Mouse (Mus musculus): ENCODE data around the gene Hist1h3f. TPM values are rescaled to one million over a fixed set of nuclear protein-coding genes. Genes with fewer than 3 reads are reported as not detected.
"Not testable (repeated sequence)": the region's sequence is repeated elsewhere in the genome, so short reads cannot be mapped to it uniquely, and the experiment has no call there.

The Hist1h3f gene
- polyA plus RNA-seq, 1 experiment: 5.9 TPM

- DNase-seq (ENCODE audit: low read depth, low spot score): no peak
- under 1% methylated on average over 18 of the region's 18 CpGs for WGBS
Observed at GRCm38 (mm10) chr13:23555839-23556416, 12.1 kb downstream of the Hist1h3f start.

- DNase-seq (ENCODE audit: low read depth, low spot score): no peak
- 45% methylated on average over 3 of the region's 3 CpGs for WGBS
Observed at GRCm38 (mm10) chr13:23556906-23557305, 13.1 kb downstream of the Hist1h3f start.

- DNase-seq (ENCODE audit: low read depth, low spot score): not testable (repeated sequence)
Observed at GRCm38 (mm10) chr13:23560699-23561098, 16.8 kb downstream of the Hist1h3f start.

GRCm38 (mm10) chr13:23561531-23561882, 17.7 kb downstream of the Hist1h3f start:
- 1% methylated on average over 2 of the region's 5 CpGs for WGBS

More at GRCm38 (mm10) chr13:23560699-23561098, 16.8 kb downstream of the Hist1h3f start:
- WGBS: 19% methylated on average over 2 of the region's 2 CpGs

GRCm38 (mm10) chr13:23561883-23562659, 18.2 kb downstream of the Hist1h3f start, which contains the start of gene Hist1h3e:
Hist1h3e (minus strand) TSS chr13:23562369.
- under 1% methylated on average over 65 of the region's 67 CpGs for WGBS
- peak; percentile 91 for DNase-seq (ENCODE audit: low read depth, low spot score)

More at GRCm38 (mm10) chr13:23561531-23561882, 17.7 kb downstream of the Hist1h3f start:
- not testable (repeated sequence) for DNase-seq (ENCODE audit: low read depth, low spot score)

GRCm38 (mm10) chr13:23562699-23563462, 19.0 kb downstream of the Hist1h3f start:
- WGBS: under 1% methylated on average over 18 of the region's 18 CpGs
- DNase-seq (ENCODE audit: low read depth, low spot score): no peak

- no peak for DNase-seq (ENCODE audit: low read depth, low spot score)
- 67% methylated on average over 2 of the region's 2 CpGs for WGBS
Observed at GRCm38 (mm10) chr13:23564482-23564881, 20.6 kb downstream of the Hist1h3f start.

- under 1% methylated on average over 30 of the region's 41 CpGs for WGBS
- not testable (repeated sequence) for DNase-seq (ENCODE audit: low read depth, low spot score)
Observed at GRCm38 (mm10) chr13:23570261-23571021, 26.6 kb downstream of the Hist1h3f start.

- WGBS: under 1% methylated on average over 18 of the region's 18 CpGs
- DNase-seq (ENCODE audit: low read depth, low spot score): no peak
Observed at GRCm38 (mm10) chr13:23571022-23571503, 27.2 kb downstream of the Hist1h3f start, which contains the start of the genes Hist1h2ae and Hist1h2bg. Hist1h2ae (minus strand) TSS chr13:23571220. Hist1h2bg (plus strand) TSS chr13:23571396.

GRCm38 (mm10) chr13:23571504-23572217, 27.8 kb downstream of the Hist1h3f start:
- under 1% methylated on average over 15 of the region's 34 CpGs for WGBS
- DNase-seq (ENCODE audit: low read depth, low spot score): not testable (repeated sequence)

- WGBS: 18% methylated on average over 2 of the region's 2 CpGs
Observed at GRCm38 (mm10) chr13:23572218-23573033, 28.6 kb downstream of the Hist1h3f start.

GRCm38 (mm10) chr13:23573034-23573897, 29.4 kb downstream of the Hist1h3f start:
- 8% methylated on average over 20 of the region's 20 CpGs for WGBS

More at GRCm38 (mm10) chr13:23572218-23573033, 28.6 kb downstream of the Hist1h3f start:
- no peak for DNase-seq (ENCODE audit: low read depth, low spot score)

GRCm38 (mm10) chr13:23573898-23574524, 30.2 kb downstream of the Hist1h3f start, which contains the start of the genes Hist1h2bf and Hist1h2ad:
Hist1h2bf (minus strand) TSS chr13:23574196.
Hist1h2ad (plus strand) TSS chr13:23574381.
- peak; percentile 92 for DNase-seq (ENCODE audit: low read depth, low spot score)
- WGBS: under 1% methylated on average over 42 of the region's 42 CpGs

More at GRCm38 (mm10) chr13:23573034-23573897, 29.4 kb downstream of the Hist1h3f start:
- not testable (repeated sequence) for DNase-seq (ENCODE audit: low read depth, low spot score)

GRCm38 (mm10) chr13:23574546-23575170, 30.8 kb downstream of the Hist1h3f start:
- WGBS: 1% methylated on average over 14 of the region's 39 CpGs
- not testable (repeated sequence) for DNase-seq (ENCODE audit: low read depth, low spot score)

- DNase-seq (ENCODE audit: low read depth, low spot score): no peak
- WGBS: 1% methylated on average over 18 of the region's 18 CpGs
Observed at GRCm38 (mm10) chr13:23575271-23575851, 31.5 kb downstream of the Hist1h3f start, which contains the start of gene Hist1h3d. Hist1h3d (plus strand) TSS chr13:23575763.
